ENCODE assay signal across 7 mouse cellular contexts in genomic region chr8:20116785-20117184, GRCm38 (mm10).
A peak's percentile ranks its signal among the peaks of the same experiment; 100 is the strongest.
DNase-seq lines count a peak whose midpoint lies in the region.
"Not testable (repeated sequence)": the region's sequence is repeated elsewhere in the genome, so short reads cannot be mapped to it uniquely, and the experiment has no call there.

No protein-coding gene starts in this region.

- peak; percentile 9 for DNase-seq in cerebellum, adult 11-12 months
- peak; percentile 96 for DNase-seq in heart, adult 11 months
- peak; percentile 21 for DNase-seq in heart, postnatal 25 days (ENCODE audit: low spot score)
- DNase-seq in kidney, adult 11 months, result peak; percentile 35
- DNase-seq in layer of hippocampus, adult 9-11 months, result peak; percentile 31
- DNase-seq in ovary, postnatal 36 days (ENCODE audit: low spot score), result peak; percentile 4
- peak; percentile 6 for DNase-seq in thymus, postnatal 14 days

- intact Hi-C loops in heart, postnatal 25 days (cut with DNase I), result not testable (repeated sequence)

Comparison
In these comparisons a context has a peak if more than half of its experiments do, and no peak if none do; other contexts are left out.
1. Peak in every context shown above with its lines: DNase-seq.
2. DNase-seq: peak in every context shown above with its lines; median percentile 96 in heart, adult 11 months; 35 in kidney, adult 11 months; 31 in layer of hippocampus, adult 9-11 months; 21 in heart, postnatal 25 days; 9 in cerebellum, adult 11-12 months; 6 in thymus, postnatal 14 days; 4 in ovary, postnatal 36 days.